In the genomic region with DNA sequence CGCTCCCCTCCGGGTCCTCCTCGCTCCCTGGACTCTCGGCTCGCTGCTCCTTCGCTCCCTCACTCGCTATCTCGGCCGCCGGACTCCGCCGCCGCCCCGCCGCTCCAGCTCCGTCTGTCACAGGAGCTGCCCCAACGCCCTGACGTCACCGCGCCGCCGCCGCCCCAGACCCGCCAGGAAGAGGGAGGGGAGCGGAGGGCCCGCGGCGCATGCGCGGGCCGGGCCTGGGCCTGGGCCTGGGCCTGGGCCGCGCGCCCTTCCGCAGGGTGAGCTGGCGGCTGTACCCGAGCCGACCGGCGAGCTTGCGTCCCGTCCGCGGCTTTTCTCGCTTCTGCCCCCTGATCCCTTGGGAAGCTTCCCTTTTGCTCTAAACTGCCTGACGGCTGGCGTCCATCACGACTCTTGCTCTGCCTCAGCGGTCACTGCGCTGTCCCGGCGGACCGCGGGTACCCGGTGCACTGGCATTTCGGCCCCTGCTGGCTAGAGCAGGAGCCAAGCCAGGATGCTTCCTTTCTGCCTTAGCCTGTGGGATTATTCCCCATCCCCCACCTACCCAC, we compare ENCODE assay signal across 8 mouse cellular contexts. TPM values are rescaled to one million over a fixed set of nuclear protein-coding genes. Genes with fewer than 3 reads are reported as not detected.
DNase-seq lines count a peak whose midpoint lies in the region; ATAC-seq and TF ChIP-seq lines count a peak whose summit lies in the region.

A gene (minus strand): TSS at position 436 of the 557 bp plus-strand sequence.

- H3K4me1 ChIP-seq in hindbrain, postnatal 0 days (ENCODE audit: insufficient read depth, low read length): peaks cover 16% of the 10 kb centered on the region

- H3K9me3 ChIP-seq in hindbrain, postnatal 0 days (ENCODE audit: low read length): no peaks in the 10 kb centered on the region

- no peaks in the 10 kb centered on the region for H3K27me3 ChIP-seq in hindbrain, postnatal 0 days (ENCODE audit: insufficient read depth, low read length)

- WGBS in hindbrain, postnatal 0 days: 3% methylated on average over 41 of the region's 56 CpGs

- H3K4me3 ChIP-seq in gastrocnemius, adult 2 months: peak within 1 kb of the TSS; percentile 80
- H3K4me3 ChIP-seq in hindbrain, postnatal 0 days (ENCODE audit: low read length): peak within 1 kb of the TSS; percentile 97
- H3K4me3 ChIP-seq in left cerebral cortex, adult 2 months: peak within 1 kb of the TSS; percentile 95

- peak within 1 kb of the TSS; percentile 100 for H3K27ac ChIP-seq in gastrocnemius, adult 2 months
- peak within 1 kb of the TSS; percentile 99 for H3K27ac ChIP-seq in hindbrain, postnatal 0 days
- peak within 1 kb of the TSS; percentile 100 for H3K27ac ChIP-seq in left cerebral cortex, adult 2 months

- no peaks in the 10 kb centered on the region for H3K36me3 ChIP-seq in hindbrain, postnatal 0 days (ENCODE audit: insufficient read depth, low read length)

- H3K9ac ChIP-seq in hindbrain, postnatal 0 days (replicated peaks; ENCODE audit: low read length): peak within 1 kb of the TSS; percentile 98

- intact Hi-C loops in gastrocnemius, adult 2 months (cut with DNase I): loop anchor here (5.0 to 10.0 kb wide), 2 partner anchors 72 to 120 kb away; no protein-coding TSS in a partner anchor
- intact Hi-C loops in left cerebral cortex, adult 2 months (cut with DNase I): loop anchor here (1.0 to 5.0 kb wide), 2 partner anchors 46 to 108 kb away; a partner anchor contains a TSS

- ATAC-seq in hindbrain, postnatal 0 days: peak; percentile 98
- peak; percentile 79 for ATAC-seq in megakaryocyte, adult 5-6 weeks (ENCODE audit: poor library complexity, severe bottlenecking)

- peak within 1 kb of the TSS; percentile 64 for H3K4me2 ChIP-seq in hindbrain, postnatal 0 days (ENCODE audit: low read depth, low read length)

- TF ChIP-seq CTCF in gastrocnemius, adult 2 months (IDR thresholded peaks at IDR 0.05): peak; percentile 40; the same call in 1 of the 2 replicates
- TF ChIP-seq CTCF in hindbrain, postnatal 0 days (IDR thresholded peaks at IDR 0.05; ENCODE audit: low read depth): peak; percentile 59
- TF ChIP-seq CTCF in left cerebral cortex, adult 2 months (IDR thresholded peaks at IDR 0.05): peak; percentile 37

- peak; percentile 87 for DNase-seq in WW6 (ENCODE audit: low read depth, low spot score)
- DNase-seq in cerebellum, postnatal 4 days (ENCODE audit: low spot score in 2 of 2): peak; percentile 95 to 97
- peak; percentile 99 for DNase-seq in gastrocnemius, adult 2 months
- peak; percentile 97 for DNase-seq in hindbrain, postnatal 0 days (ENCODE audit: low spot score)
- peak; percentile 97 for DNase-seq in left cerebral cortex, adult 2 months (ENCODE audit: extremely low spot score in 1 of 2, low spot score in 2 of 2)
- peak; percentile 92 to 94 for DNase-seq in right cerebral cortex, adult 2 months (ENCODE audit: low spot score in 2 of 2)
- peak; percentile 96 for DNase-seq in urinary bladder, postnatal 14 days (ENCODE audit: low spot score)

RNA-seq across cellular contexts. Expression of the gene that starts here (rescaled TPM):
- total RNA-seq in gastrocnemius, adult 2 months (2021): 100 to 1,000 TPM; 127 to 141 TPM
- 181 and 190 TPM in 2 replicates for total RNA-seq in hindbrain, postnatal 0 days (2014; rRNA removed)
- polyA plus RNA-seq in hindbrain, postnatal 0 days (2015; fragmentation: Nextera tagmentation; extraction: Ambion mirVana): 82.6 and 83.5 TPM in 2 replicates
- 100 to 1,000 TPM; 372 to 402 TPM for total RNA-seq in left cerebral cortex, adult 2 months (2021)
- total RNA-seq in megakaryocyte, adult 5-6 weeks (2015): 53.1 and 57.4 TPM in 2 replicates
- total RNA-seq in megakaryocyte, adult 5-6 weeks (2017): 58.7 and 64.4 TPM in 2 replicates

Comparison
In these comparisons a context has a peak if more than half of its experiments do, and no peak if none do; other contexts are left out.
1. Peak in every context shown above with its lines: DNase-seq, ATAC-seq, H3K4me3 ChIP-seq and H3K27ac ChIP-seq.